Mouse (Mus musculus): ENCODE measurements at regions not wholly inside any gene's neighbourhood (a gene's known extent, or its start where the extent isn't known, plus 50 kb on each side); places are given as distances from the start of the nearest gene placed in this dataset.
"Not testable (repeated sequence)": the region's sequence is repeated elsewhere in the genome, so short reads cannot be mapped to it uniquely, and the experiment has no call there.

- ATAC-seq (replicated peaks; ENCODE audit: insufficient number of reproducible peaks, low FRiP score, low TSS enrichment, poor library complexity, severe bottlenecking): not testable (repeated sequence)
Measured at GRCm38 (mm10) chr4:3260061-3260460, 74.9 kb upstream of the Vmn1r3 start.

- not testable (repeated sequence) for ATAC-seq (replicated peaks; ENCODE audit: insufficient number of reproducible peaks, low FRiP score, low TSS enrichment, poor library complexity, severe bottlenecking)
Measured at GRCm38 (mm10) chr4:3252606-3253281, 67.6 kb upstream of the Vmn1r3 start.

GRCm38 (mm10) chr4:3250258-3250657 lies 65.1 kb upstream of the Vmn1r3 start:
- not testable (repeated sequence) for ATAC-seq (replicated peaks; ENCODE audit: insufficient number of reproducible peaks, low FRiP score, low TSS enrichment, poor library complexity, severe bottlenecking)

GRCm38 (mm10) chr4:3242011-3242410 lies 56.9 kb upstream of the Vmn1r3 start:
- ATAC-seq (replicated peaks; ENCODE audit: insufficient number of reproducible peaks, low FRiP score, low TSS enrichment, poor library complexity, severe bottlenecking): not testable (repeated sequence)

GRCm38 (mm10) chr4:3241351-3241750 lies 56.2 kb upstream of the Vmn1r3 start:
- ATAC-seq (replicated peaks; ENCODE audit: insufficient number of reproducible peaks, low FRiP score, low TSS enrichment, poor library complexity, severe bottlenecking): not testable (repeated sequence)

- ATAC-seq (replicated peaks; ENCODE audit: insufficient number of reproducible peaks, low FRiP score, low TSS enrichment, poor library complexity, severe bottlenecking): 0 out of 2 replicates have a peak, but pooled peaks have one; percentile 20
Measured at GRCm38 (mm10) chr4:3238493-3238892, 53.3 kb upstream of the Vmn1r3 start.

GRCm38 (mm10) chr4:3236148-3236779 lies 51.1 kb upstream of the Vmn1r3 start:
- not testable (repeated sequence) for ATAC-seq (replicated peaks; ENCODE audit: insufficient number of reproducible peaks, low FRiP score, low TSS enrichment, poor library complexity, severe bottlenecking)
